Comparison of ENCODE assay signal across 22 mouse cellular contexts in genomic region chr4:72132646-72133045, GRCm38 (mm10).
"Had no signal": no experiment of that assay in that cellular context is flagged by ENCODE, and none has a peak within 500 bp of the region (broad histone marks: within the 10 kb centered on the region; RNA-seq: fewer than 3 reads in every experiment).

No protein-coding gene starts in this region.

- ATAC-seq: liver, embryonic 12.5 days had no signal

- DNase-seq: kidney, adult 11 months; kidney, adult 8-10 months; kidney, postnatal 10 days; kidney, postnatal 36 days; liver; lung, adult 18-20 months; lung, postnatal 14 days; lung, postnatal 4 days; midbrain, embryonic 14.5 days; right cerebral cortex, adult 18-20 months; right cerebral cortex, postnatal 14 days; right cerebral cortex, postnatal 4 days; thymus, postnatal 25 days had no signal

- H3K4me3 ChIP-seq: kidney, embryonic 15.5 days; limb, embryonic 10.5 days; limb, embryonic 13.5 days; liver, embryonic 12.5 days; liver, embryonic 15.5 days; lung, embryonic 15.5 days; neural tube, embryonic 12.5 days; neural tube, embryonic 15.5 days; stomach, embryonic 15.5 days had no signal

- H3K27ac ChIP-seq: kidney, embryonic 15.5 days; limb, embryonic 10.5 days; limb, embryonic 13.5 days; liver, embryonic 12.5 days; liver, embryonic 15.5 days; lung, embryonic 15.5 days; neural tube, embryonic 12.5 days; neural tube, embryonic 15.5 days; stomach, embryonic 15.5 days had no signal
